Mouse (Mus musculus): ENCODE measurements around the gene Lce1e.

Gene Lce1e

GRCm38 (mm10) chr3:92708974-92709373 is at the start of gene Lce1e:
Gene Lce1e, minus strand, starts transcription at chr3:92709074.
- DNase-seq (ENCODE audit: low spot score in 2 of 2): no peak

GRCm38 (mm10) chr3:92753197-92753596 is 44.3 kb upstream of the Lce1e start:
- DNase-seq (ENCODE audit: low spot score in 2 of 2): no peak

GRCm38 (mm10) chr3:92752238-92752637 is 43.4 kb upstream of the Lce1e start, which contains the start of gene Lce1g:
Gene Lce1g, minus strand, starts transcription at chr3:92752338.
- no peak for DNase-seq (ENCODE audit: low spot score in 2 of 2)

GRCm38 (mm10) chr3:92738996-92739395 is 30.1 kb upstream of the Lce1e start, which contains the start of gene Gm38119:
Gene Gm38119, minus strand, starts transcription at chr3:92739096.
- DNase-seq (ENCODE audit: low spot score in 2 of 2): no peak

GRCm38 (mm10) chr3:92722631-92723030 is 13.8 kb upstream of the Lce1e start:
- no peak for DNase-seq (ENCODE audit: low spot score in 2 of 2)

GRCm38 (mm10) chr3:92720250-92720649 is 11.4 kb upstream of the Lce1e start, which contains the start of gene Lce1f:
Gene Lce1f, minus strand, starts transcription at chr3:92720350.
- DNase-seq (ENCODE audit: low spot score in 2 of 2): no peak

- no peak for DNase-seq (ENCODE audit: low spot score in 2 of 2)
Observed at GRCm38 (mm10) chr3:92715122-92715521, 6.2 kb upstream of the Lce1e start.

GRCm38 (mm10) chr3:92694613-92695012 is 14.3 kb downstream of the Lce1e start:
- DNase-seq (ENCODE audit: low spot score in 2 of 2): no peak

- DNase-seq (ENCODE audit: low spot score in 2 of 2): no peak
Observed at GRCm38 (mm10) chr3:92691688-92692087, 17.2 kb downstream of the Lce1e start.

- peak; percentile 7 to 14 for DNase-seq (ENCODE audit: low spot score in 2 of 2)
Observed at GRCm38 (mm10) chr3:92689154-92689553, 19.7 kb downstream of the Lce1e start.

- DNase-seq (ENCODE audit: low spot score in 2 of 2): no peak
Observed at GRCm38 (mm10) chr3:92687110-92687509, 21.8 kb downstream of the Lce1e start, which contains the start of gene Lce1d. Gene Lce1d, minus strand, starts transcription at chr3:92687210.

GRCm38 (mm10) chr3:92678947-92679346 is 29.9 kb downstream of the Lce1e start, which contains the start of gene Lce1c:
Gene Lce1c, plus strand, starts transcription at chr3:92679247.
- no peak for DNase-seq (ENCODE audit: low spot score in 2 of 2)

GRCm38 (mm10) chr3:92670215-92670614 is 38.7 kb downstream of the Lce1e start, which contains the start of gene Lce1a2:
Gene Lce1a2, minus strand, starts transcription at chr3:92670315.
- DNase-seq (ENCODE audit: low spot score in 2 of 2): no peak

Data from natural killer cell, adult 2 months (primary cell).